Mouse (Mus musculus): ENCODE data around the gene Glul. TPM values are rescaled to one million over a fixed set of nuclear protein-coding genes. Genes with fewer than 3 reads are reported as not detected.

The Glul gene
- polyA plus RNA-seq, 1 experiment from 2014 or later: 78.3 TPM

GRCm38 (mm10) chr1:153904236-153904635, 4.5 kb downstream of the Glul start:
- Histone ChIP-seq H3K4me1 (ENCODE audit: control insufficient read depth, insufficient read depth, low read length) (peaks cover 9% of the 10 kb centered on the region), H3K27me3 (ENCODE audit: control insufficient read depth, insufficient read depth, low read length) (no peaks in the 10 kb centered on the region), H3K36me3 (ENCODE audit: control insufficient read depth, insufficient read depth, low read length) (peaks cover 49% of the 10 kb centered on the region), H3K4me2 (no peak overlapping the region), H3K27ac (ENCODE audit: low read depth, low read length) (no peak overlapping the region), H3K9ac (ENCODE audit: low read depth, low read length) (no peak overlapping the region), H3K9me3 (replicated peaks; ENCODE audit: control insufficient read depth, low read length) (no peaks in the 10 kb centered on the region), H3K4me3 (ENCODE audit: low read depth, low read length) (no peak overlapping the region)
- no peak for ATAC-seq (replicated peaks; ENCODE audit: insufficient number of reproducible peaks, low FRiP score, low TSS enrichment)
- 93% methylated on average over 14 of the region's 14 CpGs for WGBS (ENCODE audit: insufficient replicate concordance)

- Histone ChIP-seq H3K27ac (ENCODE audit: low read depth, low read length) (no peak overlapping the region), H3K9me3 (replicated peaks; ENCODE audit: control insufficient read depth, low read length) (no peaks in the 10 kb centered on the region), H3K4me2 (no peak overlapping the region), H3K4me1 (ENCODE audit: control insufficient read depth, insufficient read depth, low read length) (peaks cover 9% of the 10 kb centered on the region), H3K4me3 (ENCODE audit: low read depth, low read length) (no peak overlapping the region), H3K36me3 (ENCODE audit: control insufficient read depth, insufficient read depth, low read length) (peaks cover 49% of the 10 kb centered on the region), H3K9ac (ENCODE audit: low read depth, low read length) (no peak overlapping the region), H3K27me3 (ENCODE audit: control insufficient read depth, insufficient read depth, low read length) (no peaks in the 10 kb centered on the region)
- no peak for ATAC-seq (replicated peaks; ENCODE audit: insufficient number of reproducible peaks, low FRiP score, low TSS enrichment)
- WGBS (ENCODE audit: insufficient replicate concordance): 92% methylated on average over 3 of the region's 3 CpGs
These were observed 6.1 kb downstream of the Glul start for GRCm38 (mm10) chr1:153905884-153906283.

GRCm38 (mm10) chr1:153908208-153908607, 8.5 kb downstream of the Glul start:
- H3K4me3 ChIP-seq (ENCODE audit: low read depth, low read length): no peak overlapping the region
- ATAC-seq (replicated peaks; ENCODE audit: insufficient number of reproducible peaks, low FRiP score, low TSS enrichment): no peak
- no peak overlapping the region for H3K9ac ChIP-seq (ENCODE audit: low read depth, low read length)
- no peak overlapping the region for H3K27ac ChIP-seq (ENCODE audit: low read depth, low read length)
- H3K4me2 ChIP-seq: no peak overlapping the region
- peaks cover 48% of the 10 kb centered on the region for H3K36me3 ChIP-seq (ENCODE audit: control insufficient read depth, insufficient read depth, low read length)
- WGBS (ENCODE audit: insufficient replicate concordance): 88% methylated on average over 6 of the region's 6 CpGs
- H3K27me3 ChIP-seq (ENCODE audit: control insufficient read depth, insufficient read depth, low read length): no peaks in the 10 kb centered on the region
- no peaks in the 10 kb centered on the region for H3K4me1 ChIP-seq (ENCODE audit: control insufficient read depth, insufficient read depth, low read length)
- H3K9me3 ChIP-seq (replicated peaks; ENCODE audit: control insufficient read depth, low read length): no peaks in the 10 kb centered on the region

GRCm38 (mm10) chr1:153908741-153909140, 9.0 kb downstream of the Glul start:
- Histone ChIP-seq H3K9me3 (replicated peaks; ENCODE audit: control insufficient read depth, low read length) (no peaks in the 10 kb centered on the region), H3K4me2 (no peak overlapping the region), H3K27ac (ENCODE audit: low read depth, low read length) (no peak overlapping the region), H3K4me3 (ENCODE audit: low read depth, low read length) (no peak overlapping the region), H3K27me3 (ENCODE audit: control insufficient read depth, insufficient read depth, low read length) (no peaks in the 10 kb centered on the region), H3K36me3 (ENCODE audit: control insufficient read depth, insufficient read depth, low read length) (peaks cover 43% of the 10 kb centered on the region), H3K4me1 (ENCODE audit: control insufficient read depth, insufficient read depth, low read length) (no peaks in the 10 kb centered on the region), H3K9ac (ENCODE audit: low read depth, low read length) (no peak overlapping the region)
- 92% methylated on average over 4 of the region's 4 CpGs for WGBS (ENCODE audit: insufficient replicate concordance)
- ATAC-seq (replicated peaks; ENCODE audit: insufficient number of reproducible peaks, low FRiP score, low TSS enrichment): no peak

- 83% methylated on average over 10 of the region's 10 CpGs for WGBS (ENCODE audit: insufficient replicate concordance)
- H3K4me2 ChIP-seq: no peak overlapping the region
These were observed 9.6 kb downstream of the Glul start for GRCm38 (mm10) chr1:153909213-153909962.

GRCm38 (mm10) chr1:153909963-153910291, 10.2 kb downstream of the Glul start:
- no peak overlapping the region for H3K4me3 ChIP-seq (ENCODE audit: low read depth, low read length)
- no peak for ATAC-seq (replicated peaks; ENCODE audit: insufficient number of reproducible peaks, low FRiP score, low TSS enrichment)
- H3K27ac ChIP-seq (ENCODE audit: low read depth, low read length): no peak overlapping the region
- 86% methylated on average over 9 of the region's 9 CpGs for WGBS (ENCODE audit: insufficient replicate concordance)
- no peak overlapping the region for H3K4me2 ChIP-seq
- peaks cover 34% of the 10 kb centered on the region for H3K36me3 ChIP-seq (ENCODE audit: control insufficient read depth, insufficient read depth, low read length)
- no peaks in the 10 kb centered on the region for H3K27me3 ChIP-seq (ENCODE audit: control insufficient read depth, insufficient read depth, low read length)
- H3K4me1 ChIP-seq (ENCODE audit: control insufficient read depth, insufficient read depth, low read length): no peaks in the 10 kb centered on the region
- no peak overlapping the region for H3K9ac ChIP-seq (ENCODE audit: low read depth, low read length)
- H3K9me3 ChIP-seq (replicated peaks; ENCODE audit: control insufficient read depth, low read length): no peaks in the 10 kb centered on the region

More at GRCm38 (mm10) chr1:153909213-153909962, 9.6 kb downstream of the Glul start:
- Histone ChIP-seq H3K9me3 (replicated peaks; ENCODE audit: control insufficient read depth, low read length) (no peaks in the 10 kb centered on the region), H3K9ac (ENCODE audit: low read depth, low read length) (no peak overlapping the region), H3K36me3 (ENCODE audit: control insufficient read depth, insufficient read depth, low read length) (peaks cover 39% of the 10 kb centered on the region), H3K27ac (ENCODE audit: low read depth, low read length) (no peak overlapping the region), H3K27me3 (ENCODE audit: control insufficient read depth, insufficient read depth, low read length) (no peaks in the 10 kb centered on the region), H3K4me1 (ENCODE audit: control insufficient read depth, insufficient read depth, low read length) (no peaks in the 10 kb centered on the region), H3K4me3 (ENCODE audit: low read depth, low read length) (no peak overlapping the region)
- ATAC-seq (replicated peaks; ENCODE audit: insufficient number of reproducible peaks, low FRiP score, low TSS enrichment): no peak

- Histone ChIP-seq H3K27me3 (ENCODE audit: control insufficient read depth, insufficient read depth, low read length) (no peaks in the 10 kb centered on the region), H3K9me3 (replicated peaks; ENCODE audit: control insufficient read depth, low read length) (no peaks in the 10 kb centered on the region), H3K9ac (ENCODE audit: low read depth, low read length) (no peak overlapping the region), H3K4me1 (ENCODE audit: control insufficient read depth, insufficient read depth, low read length) (no peaks in the 10 kb centered on the region), H3K36me3 (ENCODE audit: control insufficient read depth, insufficient read depth, low read length) (peaks cover 29% of the 10 kb centered on the region), H3K27ac (ENCODE audit: low read depth, low read length) (no peak overlapping the region), H3K4me3 (ENCODE audit: low read depth, low read length) (no peak overlapping the region), H3K4me2 (no peak overlapping the region)
- ATAC-seq (replicated peaks; ENCODE audit: insufficient number of reproducible peaks, low FRiP score, low TSS enrichment): no peak
- WGBS (ENCODE audit: insufficient replicate concordance): 82% methylated on average over 5 of the region's 5 CpGs
These were observed 10.7 kb downstream of the Glul start for GRCm38 (mm10) chr1:153910423-153910822.

- Histone ChIP-seq H3K9me3 (replicated peaks; ENCODE audit: control insufficient read depth, low read length) (no peaks in the 10 kb centered on the region), H3K36me3 (ENCODE audit: control insufficient read depth, insufficient read depth, low read length) (peaks cover 22% of the 10 kb centered on the region), H3K9ac (ENCODE audit: low read depth, low read length) (no peak overlapping the region), H3K4me3 (ENCODE audit: low read depth, low read length) (no peak overlapping the region), H3K27me3 (ENCODE audit: control insufficient read depth, insufficient read depth, low read length) (no peaks in the 10 kb centered on the region), H3K4me1 (ENCODE audit: control insufficient read depth, insufficient read depth, low read length) (no peaks in the 10 kb centered on the region), H3K4me2 (no peak overlapping the region), H3K27ac (ENCODE audit: low read depth, low read length) (no peak overlapping the region)
- no peak for ATAC-seq (replicated peaks; ENCODE audit: insufficient number of reproducible peaks, low FRiP score, low TSS enrichment)
- 86% methylated on average over 6 of the region's 6 CpGs for WGBS (ENCODE audit: insufficient replicate concordance)
These were observed 11.6 kb downstream of the Glul start for GRCm38 (mm10) chr1:153911276-153911795.

- 54% methylated on average over 3 of the region's 3 CpGs for WGBS (ENCODE audit: insufficient replicate concordance)
- Histone ChIP-seq H3K4me3 (ENCODE audit: low read depth, low read length) (no peak overlapping the region), H3K27ac (ENCODE audit: low read depth, low read length) (no peak overlapping the region), H3K4me2 (no peak overlapping the region), H3K9ac (ENCODE audit: low read depth, low read length) (no peak overlapping the region), H3K9me3 (replicated peaks; ENCODE audit: control insufficient read depth, low read length) (no peaks in the 10 kb centered on the region), H3K36me3 (ENCODE audit: control insufficient read depth, insufficient read depth, low read length) (no peaks in the 10 kb centered on the region), H3K27me3 (ENCODE audit: control insufficient read depth, insufficient read depth, low read length) (no peaks in the 10 kb centered on the region), H3K4me1 (ENCODE audit: control insufficient read depth, insufficient read depth, low read length) (no peaks in the 10 kb centered on the region)
- no peak for ATAC-seq (replicated peaks; ENCODE audit: insufficient number of reproducible peaks, low FRiP score, low TSS enrichment)
These were observed 14.1 kb downstream of the Glul start for GRCm38 (mm10) chr1:153913869-153914268.
